Mouse (Mus musculus) spleen, adult 2 months (tissue): Measurements from ENCODE around the gene Plcl1.

Experiments used
- CTCF ChIP-seq: fragments of 200-500 bp; IDR thresholded peaks from 2 replicates; pipeline ENCODE4 v1.5.1; 2011; ENCODE audit warnings: mild to moderate bottlenecking, inconsistent platforms; ENCODE audit not compliant: insufficient read depth, insufficient read length, insufficient replicate concordance; ENCODE audit errors: extremely low read depth
- POLR2A ChIP-seq: fragments of 200-500 bp; IDR thresholded peaks from 2 replicates; pipeline ENCODE4 v1.6.1; 2011; ENCODE audit warnings: low read depth, low read length, inconsistent platforms

- TF ChIP-seq CTCF, result no peak
- TF ChIP-seq POLR2A, result no peak
These were observed 319.7 kb downstream of the Plcl1 start for GRCm38 (mm10) chr1:55725428-55725827.
